Mouse (Mus musculus): ENCODE measurements at regions not wholly inside any gene's neighbourhood (a gene's known extent, or its start where the extent isn't known, plus 50 kb on each side); places are given as distances from the start of the nearest gene placed in this dataset.

- Histone ChIP-seq H3K4me2 (replicated peaks) (peak overlapping the region; percentile 45), H3K4me3 (replicated peaks) (peak overlapping the region; percentile 23), H3K9ac (replicated peaks) (peak overlapping the region; percentile 40), H3K27ac (peak overlapping the region; percentile 72), H3K27me3 (no peaks in the 10 kb centered on the region), H3K36me3 (no peaks in the 10 kb centered on the region), H3K4me1 (replicated peaks) (peaks cover 42% of the 10 kb centered on the region), H3K9me3 (no peaks in the 10 kb centered on the region)
- WGBS, result 8% methylated on average over 1 of the region's 1 CpGs
- ATAC-seq, result no peak
Measured at GRCm38 (mm10) chr9:41328056-41328455, 166.6 kb upstream of the Ubash3b start.

GRCm38 (mm10) chr9:41327561-41327960 lies 166.1 kb upstream of the Ubash3b start:
- Histone ChIP-seq H3K9me3 (no peaks in the 10 kb centered on the region), H3K27me3 (no peaks in the 10 kb centered on the region), H3K4me3 (replicated peaks) (peak overlapping the region; percentile 16; the same call in 1 of the 2 replicates), H3K27ac (no peak overlapping the region), H3K36me3 (no peaks in the 10 kb centered on the region), H3K9ac (replicated peaks) (no peak overlapping the region), H3K4me1 (replicated peaks) (peaks cover 42% of the 10 kb centered on the region), H3K4me2 (replicated peaks) (peak overlapping the region; percentile 45; the same call in 1 of the 2 replicates)
- ATAC-seq, result no peak
- WGBS, result 27% methylated on average over 1 of the region's 1 CpGs

- Histone ChIP-seq H3K4me1 (replicated peaks) (peaks cover 42% of the 10 kb centered on the region), H3K36me3 (no peaks in the 10 kb centered on the region), H3K9me3 (no peaks in the 10 kb centered on the region), H3K4me3 (replicated peaks) (peak overlapping the region; percentile 16; the same call in 1 of the 2 replicates), H3K4me2 (replicated peaks) (peak overlapping the region; percentile 27), H3K9ac (replicated peaks) (no peak overlapping the region), H3K27me3 (no peaks in the 10 kb centered on the region), H3K27ac (peak overlapping the region; percentile 78)
- peak; percentile 74; the same call in 1 of the 2 replicates for ATAC-seq
- 11% methylated on average over 10 of the region's 10 CpGs for WGBS
Measured at GRCm38 (mm10) chr9:41326772-41327560, 165.5 kb upstream of the Ubash3b start.

GRCm38 (mm10) chr9:41321521-41321920 lies 160.0 kb upstream of the Ubash3b start:
- H3K4me2 ChIP-seq (replicated peaks), result no peak overlapping the region
- H3K9ac ChIP-seq (replicated peaks), result no peak overlapping the region
- H3K36me3 ChIP-seq, result no peaks in the 10 kb centered on the region
- no peak for ATAC-seq
- 90% methylated on average over 7 of the region's 7 CpGs for WGBS
- H3K27ac ChIP-seq, result no peak overlapping the region
- H3K4me3 ChIP-seq (replicated peaks), result no peak overlapping the region
- H3K4me1 ChIP-seq (replicated peaks), result peaks cover 17% of the 10 kb centered on the region
- no peaks in the 10 kb centered on the region for H3K27me3 ChIP-seq
- H3K9me3 ChIP-seq, result no peaks in the 10 kb centered on the region

GRCm38 (mm10) chr9:41319066-41319465 lies 157.6 kb upstream of the Ubash3b start:
- H3K9me3 ChIP-seq, result no peaks in the 10 kb centered on the region
- ATAC-seq, result no peak
- H3K4me1 ChIP-seq (replicated peaks), result no peaks in the 10 kb centered on the region
- no peak overlapping the region for H3K4me3 ChIP-seq (replicated peaks)
- 69% methylated on average over 2 of the region's 2 CpGs for WGBS
- H3K27ac ChIP-seq, result no peak overlapping the region
- no peaks in the 10 kb centered on the region for H3K27me3 ChIP-seq
- no peak overlapping the region for H3K9ac ChIP-seq (replicated peaks)
- H3K36me3 ChIP-seq, result no peaks in the 10 kb centered on the region
- no peak overlapping the region for H3K4me2 ChIP-seq (replicated peaks)

GRCm38 (mm10) chr9:41306229-41306628 lies 144.7 kb upstream of the Ubash3b start:
- ATAC-seq, result no peak
- no peak overlapping the region for H3K4me3 ChIP-seq (replicated peaks)
- no peak overlapping the region for H3K4me2 ChIP-seq (replicated peaks)
- H3K9me3 ChIP-seq, result no peaks in the 10 kb centered on the region
- H3K27ac ChIP-seq, result no peak overlapping the region
- H3K4me1 ChIP-seq (replicated peaks), result peaks cover 23% of the 10 kb centered on the region
- H3K9ac ChIP-seq (replicated peaks), result no peak overlapping the region
- no peaks in the 10 kb centered on the region for H3K27me3 ChIP-seq
- H3K36me3 ChIP-seq, result no peaks in the 10 kb centered on the region

GRCm38 (mm10) chr9:41303494-41303828 lies 142.0 kb upstream of the Ubash3b start:
- H3K27me3 ChIP-seq, result no peaks in the 10 kb centered on the region
- ATAC-seq, result peak; percentile 67
- 35% methylated on average over 3 of the region's 3 CpGs for WGBS
- H3K4me1 ChIP-seq (replicated peaks), result peaks cover 23% of the 10 kb centered on the region
- H3K9me3 ChIP-seq, result no peaks in the 10 kb centered on the region
- no peaks in the 10 kb centered on the region for H3K36me3 ChIP-seq
- peak overlapping the region; percentile 30 for H3K27ac ChIP-seq
- no peak overlapping the region for H3K9ac ChIP-seq (replicated peaks)
- no peak overlapping the region for H3K4me2 ChIP-seq (replicated peaks)
- no peak overlapping the region for H3K4me3 ChIP-seq (replicated peaks)

GRCm38 (mm10) chr9:41302809-41303493 lies 141.5 kb upstream of the Ubash3b start:
- no peak overlapping the region for H3K9ac ChIP-seq (replicated peaks)
- peak overlapping the region; percentile 30 for H3K27ac ChIP-seq
- peak; percentile 83 for ATAC-seq
- H3K27me3 ChIP-seq, result no peaks in the 10 kb centered on the region
- H3K4me2 ChIP-seq (replicated peaks), result no peak overlapping the region
- no peaks in the 10 kb centered on the region for H3K9me3 ChIP-seq
- WGBS, result 29% methylated on average over 8 of the region's 8 CpGs
- no peak overlapping the region for H3K4me3 ChIP-seq (replicated peaks)
- H3K4me1 ChIP-seq (replicated peaks), result peaks cover 23% of the 10 kb centered on the region
- no peaks in the 10 kb centered on the region for H3K36me3 ChIP-seq

GRCm38 (mm10) chr9:41286145-41286468 lies 124.6 kb upstream of the Ubash3b start:
- Histone ChIP-seq H3K27me3 (no peaks in the 10 kb centered on the region), H3K4me2 (replicated peaks) (peak overlapping the region; percentile 15), H3K36me3 (no peaks in the 10 kb centered on the region), H3K9me3 (peaks cover 3% of the 10 kb centered on the region; the same call in 1 of the 2 replicates), H3K4me1 (replicated peaks) (peaks cover 37% of the 10 kb centered on the region), H3K4me3 (replicated peaks) (no peak overlapping the region), H3K9ac (replicated peaks) (no peak overlapping the region), H3K27ac (peak overlapping the region; percentile 68)
- WGBS, result 40% methylated on average over 4 of the region's 4 CpGs
- ATAC-seq, result peak; percentile 81

- H3K36me3 ChIP-seq, result no peaks in the 10 kb centered on the region
- H3K9ac ChIP-seq (replicated peaks), result no peak overlapping the region
- peaks cover 37% of the 10 kb centered on the region for H3K4me1 ChIP-seq (replicated peaks)
- H3K27ac ChIP-seq, result peak overlapping the region; percentile 68
- H3K4me2 ChIP-seq (replicated peaks), result peak overlapping the region; percentile 15
- H3K27me3 ChIP-seq, result no peaks in the 10 kb centered on the region
- H3K4me3 ChIP-seq (replicated peaks), result no peak overlapping the region
- 18% methylated on average over 8 of the region's 8 CpGs for WGBS
- peaks cover 3% of the 10 kb centered on the region; the same call in 1 of the 2 replicates for H3K9me3 ChIP-seq
- ATAC-seq, result peak; percentile 92
Measured at GRCm38 (mm10) chr9:41285266-41286144, 124.0 kb upstream of the Ubash3b start.

GRCm38 (mm10) chr9:41277726-41278125 lies 116.2 kb upstream of the Ubash3b start:
- H3K4me3 ChIP-seq (replicated peaks), result no peak overlapping the region
- H3K4me2 ChIP-seq (replicated peaks), result no peak overlapping the region
- no peak for ATAC-seq
- peaks cover 7% of the 10 kb centered on the region; the same call in 1 of the 2 replicates for H3K4me1 ChIP-seq (replicated peaks)
- H3K36me3 ChIP-seq, result no peaks in the 10 kb centered on the region
- H3K27me3 ChIP-seq, result no peaks in the 10 kb centered on the region
- no peak overlapping the region for H3K9ac ChIP-seq (replicated peaks)
- no peak overlapping the region for H3K27ac ChIP-seq
- H3K9me3 ChIP-seq, result peaks cover under 1% of the 10 kb centered on the region; the same call in 1 of the 2 replicates
- 95% methylated on average over 2 of the region's 2 CpGs for WGBS

Data from midbrain, embryonic 13.5 days (tissue).